Mouse (Mus musculus) heart, postnatal 0 days (tissue): ENCODE results near the gene Btbd7.

Source experiments
- CTCF ChIP-seq: IDR thresholded peaks from 2 replicates; pipeline ENCODE4 v1.5.1; 2016; ENCODE audit warnings: antibody characterized with exemption, control low read depth, low read depth
- EP300 ChIP-seq: IDR thresholded peaks from 2 replicates; pipeline ENCODE4 v1.6.1; 2016; ENCODE audit warnings: antibody characterized with exemption, low read depth

DNA sequence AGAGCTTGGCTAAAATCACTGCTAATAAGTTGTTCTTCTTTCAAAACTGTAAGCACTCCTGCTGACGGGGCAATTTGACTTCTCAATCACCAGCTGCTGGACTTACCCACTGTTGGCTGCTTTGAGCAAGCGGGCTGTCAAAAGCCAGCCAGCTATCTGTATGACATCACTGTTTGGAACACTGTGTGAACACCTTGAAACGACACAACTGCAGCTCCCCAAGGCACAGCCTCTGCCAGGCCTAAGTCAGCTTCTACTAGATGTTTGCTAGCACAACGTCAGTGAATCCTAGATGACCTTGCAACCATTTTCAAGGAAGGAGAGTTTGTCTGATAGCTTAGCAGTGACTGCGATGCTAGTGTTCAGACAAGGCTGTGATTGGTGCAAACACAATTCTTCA, 139.2 kb downstream of the Btbd7 start:
- TF ChIP-seq CTCF = no peak
- TF ChIP-seq EP300 = no peak
